Comparison of ENCODE assay signal across 25 mouse cellular contexts in the genomic region with DNA sequence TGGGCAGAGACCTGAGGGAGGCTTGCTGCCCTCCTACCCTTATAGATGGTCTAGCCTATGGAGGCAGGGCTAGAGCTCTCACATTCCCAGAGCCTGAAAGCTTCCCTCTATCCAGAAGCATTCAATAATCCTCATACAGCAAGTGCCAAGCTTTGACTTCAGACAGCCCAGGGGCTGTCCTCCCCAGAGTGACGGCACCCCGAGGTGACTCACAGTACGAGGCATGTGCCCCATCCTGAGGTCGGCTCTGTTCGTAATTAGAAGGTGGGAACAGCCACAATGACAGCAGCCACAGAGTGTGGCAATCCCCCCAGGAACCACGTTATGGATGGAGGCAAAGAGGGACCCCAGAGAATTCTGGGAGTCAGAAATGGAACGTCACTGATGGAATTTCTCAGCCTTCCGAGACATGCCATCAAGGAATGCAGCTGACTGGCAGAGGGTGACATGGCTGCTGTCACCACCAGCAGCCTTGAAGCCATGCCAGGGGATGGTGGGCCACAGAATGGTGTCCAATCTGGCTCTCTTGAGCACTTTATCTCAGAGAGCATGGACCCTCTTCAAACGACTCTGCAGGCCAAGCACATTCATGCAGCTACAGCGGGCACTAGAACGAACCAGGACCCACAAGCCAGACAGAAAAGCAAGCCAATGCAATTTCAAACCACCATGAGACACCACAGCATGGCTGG. TPM values are rescaled to one million over a fixed set of nuclear protein-coding genes. Genes with fewer than 3 reads are reported as not detected.
A peak's percentile ranks its signal among the peaks of the same experiment; 100 is the strongest.
DNase-seq lines count a peak whose midpoint lies in the region; ATAC-seq and TF ChIP-seq lines count a peak whose summit lies in the region.
"Had no signal": no experiment of that assay in that cellular context is flagged by ENCODE, and none has a peak within 500 bp of the region (broad histone marks: within the 10 kb centered on the region; RNA-seq: fewer than 3 reads in every experiment).

No protein-coding gene starts in this region.

- peaks cover 14% of the 10 kb centered on the region for H3K9me3 ChIP-seq in heart, embryonic 16.5 days (replicated peaks; ENCODE audit: control insufficient read depth, low read length)
- no peaks in the 10 kb centered on the region for H3K9me3 ChIP-seq in midbrain, postnatal 0 days (ENCODE audit: low read length)
- H3K9me3 ChIP-seq in midbrain, embryonic 11.5 days (ENCODE audit: control insufficient read depth, low read length) = no peaks in the 10 kb centered on the region; the same call in 1 of the 2 replicates
- H3K9me3 ChIP-seq: forebrain, embryonic 13.5 days; liver, embryonic 12.5 days; neural tube, embryonic 15.5 days had no signal

- no peaks in the 10 kb centered on the region for H3K36me3 ChIP-seq in heart, embryonic 16.5 days (ENCODE audit: control insufficient read depth, insufficient read depth)
- H3K36me3 ChIP-seq in midbrain, postnatal 0 days (ENCODE audit: insufficient read depth, low read length) = no peaks in the 10 kb centered on the region
- no peaks in the 10 kb centered on the region for H3K36me3 ChIP-seq in midbrain, embryonic 11.5 days (ENCODE audit: control insufficient read depth, insufficient read depth, low read length)
- H3K36me3 ChIP-seq: heart, embryonic 12.5 days; liver, embryonic 12.5 days; midbrain, embryonic 13.5 days; neural tube, embryonic 15.5 days had no signal

- H3K9ac ChIP-seq in heart, embryonic 16.5 days (ENCODE audit: low read length) = no peak overlapping the region
- no peak overlapping the region for H3K9ac ChIP-seq in midbrain, postnatal 0 days (replicated peaks; ENCODE audit: low read length, poor library complexity, severe bottlenecking)
- H3K9ac ChIP-seq in midbrain, embryonic 11.5 days (ENCODE audit: low read length) = no peak overlapping the region
- H3K9ac ChIP-seq: forebrain, embryonic 13.5 days; heart, embryonic 12.5 days; hindbrain, embryonic 13.5 days; limb, embryonic 13.5 days; liver, embryonic 12.5 days; liver, postnatal 0 days; midbrain, embryonic 13.5 days; neural tube, embryonic 15.5 days had no signal

- intact Hi-C loops in heart, postnatal 14 days (cut with DNase I) = no loop called here

- no peak overlapping the region for H3K4me2 ChIP-seq in heart, embryonic 16.5 days (ENCODE audit: low read depth, low read length)
- no peak overlapping the region for H3K4me2 ChIP-seq in midbrain, postnatal 0 days (ENCODE audit: low read depth, low read length, poor library complexity, severe bottlenecking)
- H3K4me2 ChIP-seq in midbrain, embryonic 11.5 days = no peak overlapping the region
- H3K4me2 ChIP-seq: forebrain, embryonic 13.5 days; heart, embryonic 12.5 days; hindbrain, embryonic 13.5 days; limb, embryonic 13.5 days; liver, embryonic 12.5 days; midbrain, embryonic 13.5 days; neural tube, embryonic 15.5 days had no signal

- 43% methylated on average over 11 of the region's 11 CpGs for WGBS in heart, embryonic 16.5 days
- 73% methylated on average over 11 of the region's 11 CpGs for WGBS in midbrain, postnatal 0 days
- WGBS in midbrain, embryonic 11.5 days = 79% methylated on average over 11 of the region's 11 CpGs

- peak; percentile 66; the same call in 1 of the 2 replicates for ATAC-seq in heart, embryonic 16.5 days (replicated peaks; ENCODE audit: extremely low read depth, insufficient read depth, low FRiP score)
- ATAC-seq in midbrain, postnatal 0 days (ENCODE audit: low FRiP score) = no peak
- ATAC-seq in midbrain, embryonic 11.5 days (ENCODE audit: low FRiP score) = no peak
- ATAC-seq: forebrain, embryonic 13.5 days; liver, embryonic 12.5 days; liver, postnatal 0 days; midbrain, embryonic 13.5 days had no signal

- H3K27me3 ChIP-seq in heart, embryonic 16.5 days (ENCODE audit: control insufficient read depth, insufficient read depth, low read length) = no peaks in the 10 kb centered on the region
- H3K27me3 ChIP-seq in midbrain, postnatal 0 days (ENCODE audit: insufficient read depth, low read length) = no peaks in the 10 kb centered on the region
- H3K27me3 ChIP-seq in midbrain, embryonic 11.5 days (ENCODE audit: control insufficient read depth, insufficient read depth, low read length) = no peaks in the 10 kb centered on the region
- H3K27me3 ChIP-seq: forebrain, embryonic 13.5 days; hindbrain, embryonic 13.5 days; midbrain, embryonic 13.5 days; neural tube, embryonic 15.5 days had no signal

- peak; percentile 6 to 37 for DNase-seq in adrenal gland, postnatal 36 days
- DNase-seq in adrenal gland, adult 8-10 months = no peak
- no peak for DNase-seq in heart, postnatal 14 days
- peak; percentile 19 for DNase-seq in midbrain, postnatal 0 days (ENCODE audit: low spot score)
- no peak for DNase-seq in midbrain, embryonic 11.5 days (ENCODE audit: low spot score, missing footprints)
- no peak for DNase-seq in liver
- DNase-seq: adrenal gland, postnatal 10 days; cerebellum, adult 18-20 months; gastrocnemius, postnatal 14 days; kidney, adult 11 months; kidney, postnatal 14 days; liver, postnatal 0 days; lung, postnatal 4 days; retina, postnatal 1 day; right cerebral cortex, postnatal 14 days; thymus, postnatal 4 days had no signal

- peak overlapping the region; percentile 50; the same call in 1 of the 2 replicates for H3K27ac ChIP-seq in heart, embryonic 16.5 days (ENCODE audit: low read length)
- no peak overlapping the region for H3K27ac ChIP-seq in midbrain, postnatal 0 days (ENCODE audit: low read depth, low read length)
- H3K27ac ChIP-seq in midbrain, embryonic 11.5 days (ENCODE audit: low read depth, low read length) = no peak overlapping the region
- H3K27ac ChIP-seq: forebrain, embryonic 13.5 days; hindbrain, embryonic 13.5 days; limb, embryonic 13.5 days; liver, embryonic 12.5 days; midbrain, embryonic 13.5 days; neural tube, embryonic 15.5 days had no signal

- H3K4me3 ChIP-seq in heart, embryonic 16.5 days (ENCODE audit: low read length) = no peak overlapping the region
- H3K4me3 ChIP-seq in midbrain, postnatal 0 days (ENCODE audit: low read depth, low read length) = no peak overlapping the region
- H3K4me3 ChIP-seq in midbrain, embryonic 11.5 days (ENCODE audit: low read depth, low read length) = no peak overlapping the region
- H3K4me3 ChIP-seq: forebrain, embryonic 13.5 days; heart, embryonic 12.5 days; hindbrain, embryonic 13.5 days; limb, embryonic 13.5 days; liver, embryonic 12.5 days; megakaryocyte, embryonic 14.5 days; midbrain, embryonic 13.5 days; neural tube, embryonic 15.5 days had no signal

- H3K4me1 ChIP-seq in heart, embryonic 16.5 days (ENCODE audit: control insufficient read depth, insufficient read depth, low read length) = peaks cover 7% of the 10 kb centered on the region; the same call in 1 of the 2 replicates
- no peaks in the 10 kb centered on the region for H3K4me1 ChIP-seq in midbrain, postnatal 0 days (ENCODE audit: insufficient read depth, low read length)
- no peaks in the 10 kb centered on the region; the same call in 1 of the 2 replicates for H3K4me1 ChIP-seq in midbrain, embryonic 11.5 days (ENCODE audit: control insufficient read depth, insufficient read depth, low read length)
- H3K4me1 ChIP-seq: liver, embryonic 12.5 days had no signal

- TF ChIP-seq CTCF in midbrain, postnatal 0 days (IDR thresholded peaks at IDR 0.05) = no peak

RNA-seq across cellular contexts. Expression of a gene that starts 19.8 kb away (rescaled TPM):
- 1 to 10 TPM; 2.6 to 3.0 TPM for total RNA-seq in adrenal gland, postnatal 36 days (2021)
- 10 to 100 TPM in 1 of 4 experiments, 1 to 10 TPM in 3; 3.4 to 11.0 (median 6.3) TPM for total RNA-seq in adrenal gland, adult 8-10 months (2022)
- polyA plus RNA-seq in heart, embryonic 16.5 days (2015; fragmentation: Nextera tagmentation; extraction: Ambion mirVana) = 10.0 and 10.9 TPM in 2 replicates
- total RNA-seq in heart, postnatal 14 days (2021) = 10 to 100 TPM; 15.9 to 17.8 TPM
- 5.1 and 6.4 TPM in 2 replicates for total RNA-seq in midbrain, postnatal 0 days (2014; rRNA removed)
- 7.3 and 8.2 TPM in 2 replicates for polyA plus RNA-seq in midbrain, postnatal 0 days (2015; fragmentation: Nextera tagmentation; extraction: Ambion mirVana)
- 0.66 and 0.72 TPM in 2 replicates for polyA plus RNA-seq in midbrain, embryonic 11.5 days (2014; fragmentation: Nextera tagmentation; extraction: Ambion mirVana)

Comparison
In these comparisons a context has a peak if more than half of its experiments do, and no peak if none do; other contexts are left out.
1. DNase-seq: peak in adrenal gland, postnatal 36 days (2 of 2) and midbrain, postnatal 0 days (single experiment); none in adrenal gland, adult 8-10 months (single experiment), heart, postnatal 14 days (0 of 2), midbrain, embryonic 11.5 days (single experiment) and liver (single experiment).